Mouse (Mus musculus) embryo, embryonic 10.5 days (tissue): Measurements from ENCODE around the gene Rnase2b.
"Not testable (repeated sequence)": the region's sequence is repeated elsewhere in the genome, so short reads cannot be mapped to it uniquely, and the experiment has no call there.

Experiments used
- DNase-seq: peaks from one replicate; pipeline ENCODE4 v3.0.0-alpha.2; 2015; ENCODE audit warnings: low spot score

Rnase2b gene

GRCm38 (mm10) chr14:51152249-51152870, 9.7 kb upstream of the Rnase2b start:
- no peak for DNase-seq

- no peak for DNase-seq
Observed at GRCm38 (mm10) chr14:51156056-51156735, 5.9 kb upstream of the Rnase2b start.

- DNase-seq: no peak
Observed at GRCm38 (mm10) chr14:51156736-51157068, 5.4 kb upstream of the Rnase2b start.

- DNase-seq: no peak
Observed at GRCm38 (mm10) chr14:51157072-51157471, 5.0 kb upstream of the Rnase2b start.

- not testable (repeated sequence) for DNase-seq
Observed at GRCm38 (mm10) chr14:51163323-51163722, 1.3 kb downstream of the Rnase2b start.

- no peak for DNase-seq
Observed at GRCm38 (mm10) chr14:51165435-51165834, 3.4 kb downstream of the Rnase2b start.

- DNase-seq: no peak
Observed at GRCm38 (mm10) chr14:51166068-51166467, 4.0 kb downstream of the Rnase2b start.

GRCm38 (mm10) chr14:51172095-51172865, 10.2 kb downstream of the Rnase2b start:
- peak; percentile 77 for DNase-seq

- DNase-seq: not testable (repeated sequence)
Observed at GRCm38 (mm10) chr14:51172947-51173346, 10.9 kb downstream of the Rnase2b start.

GRCm38 (mm10) chr14:51173843-51174242, 11.8 kb downstream of the Rnase2b start:
- DNase-seq: no peak

GRCm38 (mm10) chr14:51181051-51181450, 19.0 kb downstream of the Rnase2b start:
- not testable (repeated sequence) for DNase-seq

- DNase-seq: no peak
Observed at GRCm38 (mm10) chr14:51195681-51196080, 33.6 kb downstream of the Rnase2b start.

- DNase-seq: no peak
Observed at GRCm38 (mm10) chr14:51199098-51200023, 37.3 kb downstream of the Rnase2b start, which contains the start of gene Ang2. Gene Ang2 (minus strand): TSS chr14:51199148.

GRCm38 (mm10) chr14:51200054-51200453, 38.0 kb downstream of the Rnase2b start:
- DNase-seq: no peak

GRCm38 (mm10) chr14:51200466-51200865, 38.4 kb downstream of the Rnase2b start:
- DNase-seq: no peak

- DNase-seq: no peak
Observed at GRCm38 (mm10) chr14:51203115-51203514, 41.1 kb downstream of the Rnase2b start, which contains the start of gene Ear14. Gene Ear14 (plus strand): TSS chr14:51203391.
